Mouse (Mus musculus): Measurements from ENCODE around the gene Fam227b. TPM values are rescaled to one million over a fixed set of nuclear protein-coding genes. Genes with fewer than 3 reads are reported as not detected.
A peak's percentile ranks its signal among the peaks of the same experiment; 100 is the strongest.

Gene Fam227b
- total RNA-seq, 2 experiments from 2014 or later: not detected

DNA sequence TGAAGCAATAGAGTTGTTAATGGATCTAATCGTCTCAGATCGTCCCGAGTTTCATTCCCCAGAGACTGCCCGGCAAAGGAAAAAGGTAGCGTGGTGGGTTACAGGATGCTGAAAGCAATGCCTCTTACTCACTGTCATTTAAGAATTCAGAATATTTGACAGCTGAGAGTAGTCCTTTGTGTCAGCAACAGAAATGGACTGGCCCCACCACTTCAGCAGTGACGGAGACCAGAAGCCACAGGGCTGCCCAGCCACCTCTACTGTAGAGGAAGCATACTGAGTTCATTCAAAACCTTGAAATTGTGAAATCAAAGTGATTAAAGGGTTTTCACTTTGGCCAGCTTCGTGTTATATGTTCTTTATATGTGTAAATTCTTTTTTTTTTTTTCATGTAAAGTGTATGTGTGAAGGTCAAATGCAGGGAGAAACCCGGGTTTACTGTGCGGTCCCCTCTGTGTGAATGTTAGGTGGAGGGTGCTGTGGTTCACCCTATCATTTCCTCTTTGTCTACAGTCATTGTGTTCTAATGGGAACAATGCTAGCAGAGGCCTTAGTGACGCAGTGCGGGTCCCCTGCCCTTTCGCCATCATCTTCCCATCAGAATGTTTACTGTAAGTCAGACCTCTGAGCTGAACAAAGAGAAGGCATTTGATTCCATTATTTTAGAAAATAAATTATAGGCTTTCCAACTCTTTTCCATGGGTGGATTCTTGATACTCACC is 136.7 kb downstream of the Fam227b start:
- peak; percentile 55; the same call in 1 of the 2 replicates for ATAC-seq (replicated peaks; ENCODE audit: poor library complexity)

DNA sequence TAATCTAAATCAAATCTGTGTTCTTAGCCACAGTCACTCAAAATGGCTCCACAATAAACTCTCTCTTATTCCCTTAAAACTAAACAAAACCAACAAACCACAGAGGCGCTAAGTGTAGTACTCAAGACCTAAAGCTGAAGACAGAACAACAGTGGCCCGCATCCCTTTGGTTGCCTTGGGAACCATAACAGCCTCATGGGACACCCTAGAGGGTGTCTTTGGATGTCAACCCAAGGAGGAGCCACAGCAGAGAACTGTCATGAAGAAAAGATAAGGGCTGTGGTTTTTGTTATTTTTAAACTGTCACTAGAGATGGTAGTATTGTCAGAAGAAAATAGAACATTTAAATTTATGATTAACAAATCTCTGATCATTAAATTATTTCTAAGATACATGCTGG is 145.1 kb downstream of the Fam227b start:
- peak; percentile 65 for ATAC-seq (replicated peaks; ENCODE audit: poor library complexity)

DNA sequence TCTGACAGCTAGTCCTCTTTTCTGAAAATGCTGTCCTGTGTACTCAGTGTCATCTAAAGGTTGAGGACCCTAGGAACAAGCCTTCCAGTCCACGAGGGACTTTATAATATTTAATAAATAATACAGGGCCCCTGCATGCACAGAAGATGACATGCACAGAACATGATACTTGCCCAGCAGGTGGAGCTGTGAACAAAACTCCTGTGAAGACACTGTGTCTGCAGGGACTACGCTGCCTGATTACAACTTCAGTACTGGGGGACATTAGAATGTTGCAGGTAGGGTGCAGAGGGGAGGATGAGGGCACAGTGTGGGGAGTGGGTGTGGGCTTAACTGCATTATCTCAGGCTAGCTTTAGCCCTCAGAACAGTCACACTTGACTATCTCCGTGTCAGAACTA is 145.7 kb downstream of the Fam227b start:
- ATAC-seq (replicated peaks; ENCODE audit: poor library complexity): peak; percentile 91

DNA sequence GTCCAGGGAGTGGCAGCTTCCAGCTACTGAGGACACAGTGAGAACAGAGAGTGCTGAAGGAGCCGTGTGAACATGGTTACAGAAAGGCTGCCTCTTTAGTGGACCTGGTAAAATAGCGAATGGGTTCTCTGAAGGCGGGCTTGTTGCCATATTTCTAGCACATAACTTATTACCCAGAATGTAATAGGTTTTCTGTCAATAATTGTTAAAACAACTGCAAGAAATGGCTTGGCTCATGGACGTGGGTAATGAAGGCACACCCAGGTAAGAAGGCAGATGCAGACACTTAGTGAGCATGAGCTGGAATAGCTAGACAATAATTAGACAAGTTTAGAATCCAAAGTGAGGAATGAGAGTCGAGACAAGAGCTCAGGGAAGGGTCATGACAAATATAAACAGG is 149.5 kb downstream of the Fam227b start:
- ATAC-seq (replicated peaks; ENCODE audit: poor library complexity): no peak

DNA sequence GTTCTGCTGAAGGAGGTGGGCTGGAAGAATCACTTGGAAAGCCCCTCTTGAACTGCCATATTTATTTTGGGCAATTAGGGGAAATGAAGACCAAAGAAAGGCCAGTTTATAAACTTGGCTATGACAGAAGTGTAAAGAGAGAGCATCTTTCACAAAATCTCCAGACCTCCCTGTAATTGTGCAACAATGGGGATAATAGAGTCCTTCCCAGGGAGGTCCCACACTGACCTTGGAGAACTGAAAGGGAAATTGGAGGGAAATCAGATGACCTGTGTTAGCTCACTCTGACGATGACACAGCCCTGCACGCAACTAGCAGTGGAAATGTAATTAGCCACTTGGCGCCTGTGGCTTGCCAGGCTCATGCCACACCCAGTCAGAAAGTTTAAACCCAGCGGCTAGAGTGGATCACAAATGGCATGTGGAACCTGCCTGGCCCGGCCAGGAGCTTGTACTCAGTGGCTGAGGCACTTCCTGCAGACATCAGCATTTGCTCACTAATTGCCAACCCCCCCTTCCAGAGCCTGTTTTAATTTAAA is 175.9 kb downstream of the Fam227b start:
- ATAC-seq (replicated peaks; ENCODE audit: poor library complexity): no peak

DNA sequence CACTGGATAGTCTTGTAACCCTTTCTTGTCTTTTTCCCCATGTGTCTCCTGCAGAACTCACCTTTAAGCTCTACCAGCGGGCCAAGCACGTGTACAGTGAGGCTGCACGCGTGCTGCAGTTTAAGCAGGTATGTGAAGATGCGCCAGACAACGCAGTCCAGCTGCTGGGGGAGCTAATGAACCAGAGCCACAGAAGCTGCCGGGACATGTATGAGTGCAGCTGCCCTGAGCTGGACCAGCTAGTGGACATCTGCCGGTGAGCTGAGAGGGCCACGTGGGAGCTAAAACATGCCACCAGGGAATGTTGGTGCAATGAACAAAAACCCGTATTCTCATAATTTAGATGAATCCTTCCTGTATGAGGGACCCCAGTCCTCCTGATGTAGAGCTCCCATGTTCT is 176.6 kb downstream of the Fam227b start:
- ATAC-seq (replicated peaks; ENCODE audit: poor library complexity): no peak

DNA sequence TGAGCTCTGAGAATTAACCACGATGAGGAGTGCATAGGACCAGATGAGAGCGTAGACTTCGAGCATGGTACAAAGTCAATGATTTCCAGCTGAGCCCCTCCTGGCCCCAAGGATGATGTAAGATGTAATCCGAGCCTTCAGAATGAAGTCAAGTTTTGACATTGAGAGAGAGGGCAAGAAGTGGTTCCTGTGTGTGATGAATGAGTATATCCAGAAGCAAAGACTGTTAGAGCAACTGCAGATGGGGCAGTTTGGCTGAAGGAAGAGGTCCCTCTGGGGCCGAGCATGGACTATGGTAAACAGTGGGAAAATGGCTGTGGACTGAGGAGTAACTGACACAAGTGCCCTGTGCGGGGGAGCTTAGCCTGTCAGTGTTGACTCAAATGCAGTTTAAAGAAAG is 178.6 kb downstream of the Fam227b start:
- no peak for ATAC-seq (replicated peaks; ENCODE audit: poor library complexity)

DNA sequence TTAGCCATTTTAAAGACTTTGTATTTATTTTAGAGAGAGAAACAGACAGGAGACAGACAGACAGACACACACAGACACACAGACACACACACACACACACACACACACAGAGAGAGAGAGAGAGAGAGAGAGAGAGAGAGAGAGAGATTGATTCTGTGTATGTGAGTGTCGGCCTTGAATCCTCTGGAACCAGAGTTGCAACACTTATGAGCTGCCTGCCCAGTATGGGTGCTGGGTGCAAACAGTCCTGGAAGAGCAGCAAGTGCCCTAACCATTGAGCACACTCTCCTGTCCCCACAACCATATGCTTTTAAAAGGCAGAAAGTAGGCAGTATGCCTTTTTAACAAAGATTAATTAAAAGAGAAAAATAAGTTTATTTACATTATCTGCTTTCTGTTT is 183.0 kb downstream of the Fam227b start:
- no peak for ATAC-seq (replicated peaks; ENCODE audit: poor library complexity)

DNA sequence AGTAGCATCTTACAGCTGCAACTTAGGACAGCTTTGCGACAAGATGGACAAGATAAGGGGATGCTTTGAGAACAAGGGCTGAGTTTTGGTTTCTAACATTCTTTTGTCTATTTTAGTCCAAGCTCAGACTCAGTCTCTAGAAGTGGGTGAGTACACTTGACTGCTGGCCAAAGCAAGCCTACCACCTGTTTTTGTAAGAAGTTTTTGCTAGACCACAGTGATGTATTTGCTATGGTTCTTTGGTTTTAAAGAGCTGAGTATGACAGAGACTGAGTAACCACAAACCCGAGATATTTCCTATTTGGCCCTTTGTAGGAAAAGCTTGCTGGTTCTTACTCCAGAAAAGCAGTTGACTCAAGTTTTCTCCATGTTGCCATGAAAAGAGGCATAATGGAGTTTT is 203.6 kb downstream of the Fam227b start:
- ATAC-seq (replicated peaks; ENCODE audit: poor library complexity): no peak

DNA sequence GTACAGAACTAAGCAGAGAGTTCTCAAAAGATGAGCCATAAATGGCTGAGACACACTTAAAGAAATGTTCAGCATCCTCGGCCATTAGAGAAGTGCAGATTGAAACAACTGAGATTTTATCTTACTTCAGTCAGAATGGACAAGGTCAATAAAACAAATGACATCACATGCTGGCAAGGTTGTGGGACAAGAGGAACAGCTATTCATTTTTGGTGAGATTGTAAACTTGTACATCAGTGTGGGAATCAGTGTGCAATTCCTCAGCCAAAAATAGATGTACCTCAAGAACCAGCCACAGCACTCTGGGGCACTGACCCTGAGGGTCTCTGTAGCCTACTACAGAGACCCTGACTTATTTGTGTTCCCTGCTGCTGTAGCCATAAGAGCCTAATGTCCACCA is 208.5 kb downstream of the Fam227b start:
- ATAC-seq (replicated peaks; ENCODE audit: poor library complexity): no peak

DNA sequence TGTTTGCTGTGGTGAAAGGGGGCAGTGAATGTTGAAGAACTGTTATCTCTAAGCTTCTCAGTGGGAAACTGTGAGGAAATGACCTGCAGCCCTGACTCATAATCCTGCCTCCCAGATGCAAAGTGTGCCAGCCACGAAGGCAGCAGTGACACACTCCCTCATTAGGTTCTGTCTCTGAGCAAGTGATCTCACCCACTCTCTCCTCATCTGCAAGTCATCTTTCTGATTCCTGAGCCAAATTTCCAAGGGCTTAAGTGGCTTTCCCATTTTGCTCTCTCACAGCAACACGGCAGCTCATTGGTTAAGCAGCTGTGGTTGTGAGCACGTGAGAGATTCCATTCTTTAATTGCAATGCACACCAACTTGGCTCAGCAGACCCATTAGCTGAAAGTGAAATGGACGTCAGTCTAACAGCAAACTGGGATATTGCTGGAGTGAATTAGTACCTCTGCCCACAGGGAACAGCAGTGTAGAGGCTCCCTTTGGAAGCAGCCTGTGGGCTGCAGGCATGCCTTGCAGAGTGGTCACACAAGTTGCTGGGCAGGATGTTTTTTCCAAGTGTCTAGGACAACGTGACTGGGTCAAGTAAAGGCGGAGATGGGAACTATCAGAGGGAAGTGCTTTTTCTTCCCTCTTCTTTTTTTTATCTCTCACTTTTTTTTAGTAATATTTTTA is 210.6 kb downstream of the Fam227b start:
- no peak for ATAC-seq (replicated peaks; ENCODE audit: poor library complexity)

DNA sequence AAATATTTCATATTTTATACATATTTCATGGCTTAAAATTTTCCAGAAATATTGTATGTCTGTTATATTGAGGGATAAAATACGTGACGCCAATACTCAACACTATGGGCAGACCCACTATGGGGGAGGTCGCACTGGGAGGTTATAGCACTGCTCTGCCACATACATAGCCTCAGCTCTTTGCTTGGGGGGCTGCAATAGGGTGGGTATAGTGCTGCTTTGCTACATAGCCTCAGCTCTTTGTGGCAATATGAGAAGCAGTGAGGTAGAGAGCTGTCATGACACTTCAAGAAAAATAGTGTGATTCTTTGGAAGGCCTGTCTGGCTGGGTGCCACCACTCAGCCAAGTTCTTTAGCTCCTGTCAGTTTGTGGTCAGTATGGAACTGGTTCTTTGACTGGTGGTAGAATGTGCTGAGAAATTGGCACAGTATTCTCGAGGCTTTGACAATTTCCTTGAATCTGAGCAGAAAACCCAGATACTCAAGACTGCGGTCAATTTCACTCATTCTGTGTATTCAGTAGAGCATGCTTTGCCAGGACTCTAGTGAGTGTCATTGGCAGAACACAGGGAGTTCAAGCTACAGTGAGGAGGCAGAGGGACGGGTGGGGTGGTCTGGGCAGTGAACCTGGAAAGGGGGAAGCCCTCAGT is 212.7 kb downstream of the Fam227b start:
- 0 out of 2 replicates have a peak, but pooled peaks have one; percentile 6 for ATAC-seq (replicated peaks; ENCODE audit: poor library complexity)

DNA sequence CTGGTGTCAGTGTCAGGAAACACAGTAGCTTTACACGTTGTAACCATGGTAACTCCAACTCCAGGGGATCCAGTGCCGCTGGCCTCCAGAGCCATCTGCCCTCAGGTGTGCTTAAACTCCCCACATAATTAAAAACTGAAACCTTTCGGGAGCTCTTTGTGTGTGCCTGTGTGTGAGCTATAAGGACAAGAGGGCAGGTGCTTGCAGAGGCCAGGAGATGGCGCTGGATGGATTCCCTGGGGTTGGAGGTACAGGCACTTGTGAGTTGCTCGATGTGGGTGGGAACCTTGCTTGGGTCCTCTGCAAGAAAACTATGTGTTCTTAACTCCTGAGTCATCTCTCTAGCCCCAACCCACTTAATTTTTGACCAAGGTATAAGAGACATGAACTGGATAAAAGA is 215.4 kb downstream of the Fam227b start:
- ATAC-seq (replicated peaks; ENCODE audit: poor library complexity): 0 out of 2 replicates have a peak, but pooled peaks have one; percentile 54

DNA sequence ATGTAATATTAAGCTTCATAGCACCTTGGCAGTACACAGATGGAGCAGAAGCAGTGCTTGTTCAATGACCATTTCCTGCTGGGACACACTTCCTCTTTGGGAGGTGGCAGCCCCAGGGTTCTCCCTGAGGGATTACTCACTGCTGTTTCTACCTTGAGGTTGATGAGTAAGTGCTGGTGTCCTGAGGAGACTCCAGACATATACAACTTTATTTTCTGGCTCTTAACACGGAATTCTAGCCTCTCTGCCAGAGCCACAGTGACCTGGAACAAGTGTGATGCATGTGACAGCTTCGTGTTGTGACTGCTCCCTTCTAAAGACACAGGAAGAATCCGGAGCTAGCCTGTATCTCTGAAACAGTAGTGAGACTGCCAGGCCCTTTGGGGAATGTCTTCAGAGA is 217.8 kb downstream of the Fam227b start:
- ATAC-seq (replicated peaks; ENCODE audit: poor library complexity): no peak

Other genes with a start within 250 kb of the Fam227b start
- not detected in 2 replicates for gene Fgf7, start 117.3 kb downstream of the Fam227b start, total RNA-seq (2015)
- gene Fgf7, start 117.3 kb downstream of the Fam227b start, total RNA-seq (2017): not detected in 2 replicates
- gene Dtwd1, start 137 bp upstream of the Fam227b start, total RNA-seq (2015): 22.4 and 28.3 TPM in 2 replicates
- gene Dtwd1, start 137 bp upstream of the Fam227b start, total RNA-seq (2017): 21.7 and 24.3 TPM in 2 replicates
- 0.12 TPM in 1 of 2 replicates, not detected in the other for gene Gm17555, start 63.1 kb upstream of the Fam227b start, total RNA-seq (2015)
- not detected in 2 replicates for gene Gm17555, start 63.1 kb upstream of the Fam227b start, total RNA-seq (2017)

Measured in megakaryocyte progenitor cell, adult 5-6 weeks (primary cell).